In genomic region chr5:24904001-24904400, GRCm38 (mm10) we compare ENCODE assay signal across 21 mouse cellular contexts.
DNase-seq lines count a peak whose midpoint lies in the region; ATAC-seq and TF ChIP-seq lines count a peak whose summit lies in the region.
"Had no signal": no experiment of that assay in that cellular context is flagged by ENCODE, and none has a peak within 500 bp of the region (broad histone marks: within the 10 kb centered on the region; RNA-seq: fewer than 3 reads in every experiment).

No protein-coding gene starts in this region.

- no peaks in the 10 kb centered on the region for H3K27me3 ChIP-seq in cerebellum, adult 2 months (ENCODE audit: control insufficient read depth, insufficient read depth, low read length)
- H3K27me3 ChIP-seq in testis, adult 2 months (ENCODE audit: control insufficient read depth, insufficient read depth, low read length), result no peaks in the 10 kb centered on the region
- H3K27me3 ChIP-seq: CH12.LX; embryonic facial prominence, embryonic 12.5 days; forebrain, embryonic 13.5 days; forebrain, embryonic 15.5 days; Patski had no signal

- H3K27ac ChIP-seq in cerebellum, adult 2 months (ENCODE audit: insufficient read depth, low read length), result 0 out of 2 replicates have a peak overlapping the region, but pooled peaks have one; percentile 7
- no peak overlapping the region for H3K27ac ChIP-seq in testis, adult 2 months (ENCODE audit: control insufficient read depth, insufficient read depth, low read depth, low read length)
- H3K27ac ChIP-seq: embryonic facial prominence, embryonic 10.5 days; embryonic facial prominence, embryonic 12.5 days; forebrain, embryonic 13.5 days; forebrain, embryonic 15.5 days had no signal

- H3K36me3 ChIP-seq in testis, adult 2 months (ENCODE audit: control insufficient read depth, insufficient read depth, low read length), result no peaks in the 10 kb centered on the region
- H3K36me3 ChIP-seq: embryonic facial prominence, embryonic 12.5 days; G1E had no signal

- peak; percentile 57 for DNase-seq in cerebellum, adult 11-12 months
- no peak for DNase-seq in cerebellum, adult 11 months
- peak in 1 of 2 experiments; percentile 47 for DNase-seq in cerebellum, adult 2 months
- DNase-seq in cerebellum, postnatal 4 days (ENCODE audit: low spot score in 2 of 2), result no peak
- DNase-seq in testis, postnatal 10 days (ENCODE audit: low spot score), result no peak
- DNase-seq: adrenal gland, adult 8-10 months; adrenal gland, postnatal 14 days; adrenal gland, postnatal 36 days; B cell, adult 2 months; forebrain, postnatal 0 days had no signal

- TF ChIP-seq POLR2A in cerebellum, adult 2 months (IDR thresholded peaks at IDR 0.05; ENCODE audit: borderline replicate concordance, insufficient read depth, low read length), result no peak
- TF ChIP-seq POLR2A in testis, adult 2 months (IDR thresholded peaks at IDR 0.05; ENCODE audit: control insufficient read depth, low read depth, low read length), result no peak

- H3K4me3 ChIP-seq in cerebellum, adult 2 months (replicated peaks; ENCODE audit: insufficient read depth, low read depth, low read length), result no peak overlapping the region
- H3K4me3 ChIP-seq in testis, adult 2 months (ENCODE audit: control insufficient read depth, low read depth, low read length), result peak overlapping the region; percentile 26
- H3K4me3 ChIP-seq: embryonic facial prominence, embryonic 10.5 days; embryonic facial prominence, embryonic 12.5 days; forebrain, embryonic 13.5 days; forebrain, embryonic 15.5 days had no signal

- 61% methylated on average over 4 of the region's 4 CpGs for WGBS in cerebellum, adult 2 months

- H3K4me1 ChIP-seq in cerebellum, adult 2 months (ENCODE audit: control insufficient read depth, insufficient read depth, low read length), result peaks cover 33% of the 10 kb centered on the region
- H3K4me1 ChIP-seq in testis, adult 2 months (ENCODE audit: control insufficient read depth, insufficient read depth, low read length), result peaks cover 7% of the 10 kb centered on the region

- no peak for TF ChIP-seq CTCF in cerebellum, adult 2 months (IDR thresholded peaks at IDR 0.05; ENCODE audit: borderline replicate concordance, insufficient read depth, low read depth, low read length)
- no peak for TF ChIP-seq CTCF in testis, adult 2 months (IDR thresholded peaks at IDR 0.05; ENCODE audit: control insufficient read depth, insufficient read depth, insufficient replicate concordance, low read depth, low read length)

- no peak for ATAC-seq in monocyte, adult 5-6 weeks (replicated peaks; ENCODE audit: insufficient number of reproducible peaks, low FRiP score, low TSS enrichment, poor library complexity, severe bottlenecking)
- ATAC-seq: activated CD4-positive, CD25-positive, alpha-beta regulatory T cell, adult 4 months; CD4-positive, CD25-positive, alpha-beta regulatory T cell, adult 4 months; forebrain, embryonic 13.5 days; forebrain, embryonic 15.5 days; forebrain, postnatal 0 days; Patski had no signal
